Mouse (Mus musculus): ENCODE results near the gene Larp4. TPM values are rescaled to one million over a fixed set of nuclear protein-coding genes. Genes with fewer than 3 reads are reported as not detected.
"Not testable (repeated sequence)": the region's sequence is repeated elsewhere in the genome, so short reads cannot be mapped to it uniquely, and the experiment has no call there.

The Larp4 gene
- polyA plus RNA-seq (2017; shearing (Covaris generic)), result 10 to 100 TPM; 40.2 to 43.1 (median 41.0) TPM

DNA sequence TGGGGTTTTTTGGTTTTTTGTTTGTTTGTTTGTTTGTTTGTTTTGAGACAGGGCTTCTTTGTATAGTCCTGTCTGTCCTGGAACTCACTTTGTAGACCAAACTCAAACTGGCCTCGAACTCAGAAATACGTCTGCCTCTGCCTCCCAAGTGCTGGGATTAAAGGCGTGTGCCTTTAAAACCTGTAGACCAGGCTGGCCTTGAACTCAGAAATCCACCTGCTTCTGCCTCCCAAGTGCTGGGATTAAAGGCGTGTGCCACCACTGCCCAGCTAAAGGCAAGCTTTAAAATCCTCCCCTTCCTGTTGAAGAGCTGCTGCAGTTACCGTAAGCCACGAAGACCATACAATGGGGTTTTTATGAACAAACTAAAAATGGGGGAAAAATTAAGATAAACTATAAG lies at the start of gene Larp4:
Gene Larp4, plus strand, starts transcription at position 301 of the 400 bp plus-strand sequence.
- not testable (repeated sequence) for ATAC-seq

DNA sequence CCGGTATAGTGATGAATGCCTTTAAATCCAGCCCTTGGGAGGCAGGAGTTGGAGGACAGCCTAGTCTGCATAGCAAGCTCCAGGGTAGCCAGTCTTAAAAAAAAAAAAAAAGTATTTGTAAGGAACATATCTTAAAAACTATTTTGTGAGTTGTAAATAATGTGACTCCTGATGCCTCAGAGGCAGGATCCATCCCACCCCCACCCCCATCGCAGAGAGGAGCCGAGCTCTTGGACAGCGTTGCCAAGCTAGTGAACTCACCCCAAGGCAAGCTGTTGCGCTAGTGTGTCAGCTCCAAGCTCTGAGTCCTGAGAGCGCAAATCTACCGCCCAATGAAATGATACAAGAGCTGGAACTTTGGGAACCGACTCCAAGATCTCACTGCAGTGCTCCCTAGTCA lies 38.6 kb upstream of the Larp4 start:
- no peak for ATAC-seq

DNA sequence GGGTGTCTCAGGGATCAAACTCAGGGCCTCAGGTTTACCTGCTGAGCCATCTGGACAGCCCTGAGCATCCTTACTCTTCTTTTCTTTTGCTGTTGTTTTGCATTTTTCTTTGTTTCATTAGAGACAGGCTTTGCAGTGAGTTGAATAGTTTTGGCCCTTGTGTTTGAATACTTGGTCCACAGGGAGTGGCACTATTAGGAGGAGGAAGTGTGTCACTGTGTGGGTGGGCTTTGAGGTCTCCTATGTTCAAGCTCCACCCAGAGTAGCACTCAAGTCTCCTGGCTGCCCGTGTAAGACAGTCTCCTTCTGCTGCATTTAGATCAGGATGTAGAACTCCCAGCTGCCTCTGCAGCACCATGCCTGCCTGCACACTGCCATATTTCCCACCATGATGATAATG lies 35.4 kb upstream of the Larp4 start:
- no peak for ATAC-seq

DNA sequence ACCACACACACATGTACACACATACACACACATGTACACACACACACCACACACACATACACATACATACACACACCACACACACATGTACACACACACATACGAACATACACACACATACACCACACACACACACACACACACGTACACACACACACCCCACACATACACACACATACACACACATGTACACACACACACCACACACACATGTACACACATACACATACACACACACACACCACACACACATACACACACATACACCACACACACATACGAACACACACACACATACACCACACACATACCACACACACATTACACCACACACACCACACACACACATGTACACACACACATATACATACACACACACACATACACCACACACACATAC lies 33.2 kb upstream of the Larp4 start:
- ATAC-seq, result no peak

DNA sequence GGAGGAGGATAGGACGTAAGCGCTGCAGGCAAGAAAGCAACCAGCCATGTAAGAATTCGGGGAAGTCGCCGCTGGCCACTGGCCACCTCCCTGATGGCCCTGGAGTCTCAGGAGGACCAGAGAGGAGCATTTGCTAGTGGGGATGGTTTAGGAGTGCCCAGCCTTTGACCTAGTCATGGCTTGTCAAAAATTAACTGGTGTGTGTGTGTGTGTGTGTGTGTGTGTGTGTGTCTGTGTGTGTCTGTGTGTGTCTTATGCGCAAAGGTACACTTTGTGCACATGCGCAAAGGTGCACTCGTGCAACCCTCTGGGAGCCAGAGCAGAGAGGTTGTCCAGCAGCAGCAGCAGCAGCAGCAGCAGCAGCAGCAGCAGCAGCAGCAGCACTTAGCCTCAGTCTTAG lies 32.0 kb upstream of the Larp4 start:
- ATAC-seq, result no peak

DNA sequence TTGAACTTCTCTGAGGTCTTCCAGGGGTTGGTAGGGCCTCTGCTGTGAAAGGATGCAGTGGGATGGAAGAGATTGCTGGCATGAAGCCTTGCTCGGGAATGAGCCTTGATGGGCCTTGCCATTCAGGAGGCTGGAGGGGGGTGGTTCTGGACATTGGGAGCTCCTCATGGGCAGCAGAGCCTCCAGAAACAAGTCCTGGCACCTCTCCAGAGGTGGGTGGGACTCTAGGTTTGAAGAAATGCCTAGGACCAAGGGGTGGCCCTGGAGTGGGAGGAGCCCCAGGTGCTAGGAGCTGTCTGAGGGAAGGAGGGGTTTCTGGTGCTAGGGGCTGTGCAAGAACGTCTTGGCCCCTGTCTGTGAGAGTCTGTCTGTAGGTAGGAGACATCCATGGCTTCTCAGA lies 29.4 kb upstream of the Larp4 start:
- ATAC-seq, result no peak

DNA sequence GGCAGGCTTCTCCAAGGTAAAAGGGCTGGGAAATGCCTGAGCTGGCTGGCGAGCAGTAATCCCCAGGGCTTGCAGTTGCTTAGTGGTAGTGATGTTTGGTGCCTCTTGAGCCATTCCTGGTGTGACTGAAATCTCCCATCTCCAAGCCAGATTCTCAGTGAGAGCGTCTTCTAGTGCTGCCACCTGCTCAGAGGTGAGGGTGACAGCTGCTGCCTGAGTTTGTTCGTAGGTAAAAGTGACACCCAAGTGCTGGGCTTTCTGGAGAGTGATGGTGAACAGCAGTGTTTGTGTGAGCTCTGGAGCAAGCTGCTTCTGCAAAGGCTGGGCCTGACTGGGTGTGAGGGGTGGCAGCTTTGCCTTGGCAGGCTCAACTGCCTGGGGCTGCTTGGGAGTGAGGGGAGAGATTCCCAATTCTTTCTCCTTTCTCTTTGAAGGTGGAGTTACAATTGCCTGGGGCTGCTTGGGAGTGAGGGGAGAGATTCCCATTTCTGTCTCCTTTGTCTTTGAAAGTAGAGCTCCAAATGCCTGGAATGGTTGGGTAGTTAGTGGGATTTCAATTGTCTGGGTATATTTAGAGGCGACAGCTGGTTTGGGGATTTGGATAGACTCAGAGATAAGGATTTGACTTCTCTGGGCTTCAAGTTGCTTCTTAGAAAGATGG lies 28.8 kb upstream of the Larp4 start:
- no peak for ATAC-seq

DNA sequence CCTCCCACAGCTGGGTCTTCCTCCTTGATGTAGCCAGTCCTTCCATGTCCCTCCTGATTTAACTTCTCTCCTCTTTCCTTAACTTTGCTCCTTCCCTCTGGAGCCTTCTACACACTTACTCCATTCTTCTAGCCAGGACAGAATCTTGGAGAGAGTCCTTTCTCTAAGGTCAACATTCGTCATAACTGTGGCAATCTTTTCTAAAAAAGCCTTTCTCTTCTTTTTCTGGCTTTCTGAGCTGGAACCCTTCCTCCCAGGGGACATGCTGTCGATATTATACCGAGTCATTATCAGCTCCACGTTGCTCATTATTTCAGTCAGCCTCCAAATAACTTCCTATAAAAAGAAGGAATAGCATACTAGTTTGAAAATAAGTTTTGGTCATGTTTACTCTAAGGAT lies 14.5 kb upstream of the Larp4 start:
- ATAC-seq, result no peak

DNA sequence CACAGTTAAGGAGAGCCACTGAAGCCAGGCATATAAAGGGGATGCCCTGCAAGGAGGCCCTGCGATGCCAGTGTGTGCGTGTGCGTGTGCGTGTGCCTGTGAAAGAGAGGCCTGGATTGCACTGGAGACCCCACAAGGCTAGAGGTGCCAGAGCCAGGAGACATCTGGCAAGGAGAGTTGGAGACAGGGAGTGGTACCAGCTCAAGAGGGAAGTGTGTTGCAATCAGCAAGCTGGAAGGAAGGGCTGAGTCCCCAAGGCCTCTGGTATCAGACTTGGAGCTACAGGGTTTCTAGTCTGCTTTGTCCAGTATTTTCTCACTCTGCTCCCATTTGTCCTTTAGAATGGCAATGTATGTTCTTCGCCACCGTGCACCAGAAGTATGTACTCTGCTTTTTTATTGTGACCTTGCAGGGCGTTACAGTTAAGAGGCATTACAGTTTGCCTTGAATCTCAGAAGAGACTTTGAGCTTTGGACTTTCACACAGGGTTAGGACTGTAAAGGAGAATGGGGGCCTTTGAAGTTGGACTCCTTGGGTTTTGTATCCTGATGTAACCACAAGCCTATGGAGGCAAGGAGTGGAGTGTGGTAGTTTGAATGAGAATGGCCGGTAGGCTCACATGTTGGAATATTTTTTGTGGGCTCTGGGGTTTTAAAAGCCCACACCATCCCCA lies 4.6 kb upstream of the Larp4 start:
- no peak for ATAC-seq

DNA sequence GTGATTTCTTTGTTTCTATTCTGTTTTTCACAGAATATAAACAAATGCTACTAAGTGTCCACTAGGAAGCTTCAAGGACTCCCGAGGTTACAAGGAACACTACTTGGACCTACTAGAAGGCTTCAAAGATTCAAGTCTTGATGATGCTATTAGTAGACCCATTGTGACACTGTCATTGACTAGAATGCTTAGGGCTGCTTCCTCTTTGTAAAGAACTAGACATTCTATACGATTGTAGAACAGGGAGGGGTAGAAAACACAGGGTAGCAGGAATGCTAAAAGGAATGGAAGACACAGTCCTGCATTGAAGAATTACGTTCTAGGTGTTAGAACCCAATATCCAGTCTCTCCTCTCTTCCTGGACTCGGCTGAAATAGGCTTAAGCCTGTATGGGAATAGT lies 2.9 kb upstream of the Larp4 start, which contains the start of gene Fam186a:
Gene Fam186a, minus strand, starts transcription at position 101 of the 400 bp plus-strand sequence.
- no peak for ATAC-seq

DNA sequence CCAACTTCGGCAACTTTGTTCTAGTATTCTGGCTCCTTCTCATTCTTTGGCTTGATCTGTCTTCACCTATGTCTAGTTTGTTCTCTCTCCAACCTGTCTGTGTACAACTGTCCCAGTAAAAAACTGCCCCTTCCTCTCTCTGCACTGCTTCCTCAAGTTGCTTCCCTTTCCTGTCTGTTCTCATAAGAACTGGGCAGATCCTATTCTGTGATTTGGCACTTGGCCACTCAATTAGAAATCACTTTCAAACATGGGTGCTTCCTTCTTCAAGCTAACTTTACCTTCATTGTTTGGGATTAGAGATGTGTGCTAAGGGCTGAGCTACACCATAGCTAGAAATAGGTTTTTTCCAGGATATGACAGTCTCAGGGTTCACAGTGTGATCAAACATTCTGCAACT lies 741 bp downstream of the Larp4 start:
- no peak for ATAC-seq

DNA sequence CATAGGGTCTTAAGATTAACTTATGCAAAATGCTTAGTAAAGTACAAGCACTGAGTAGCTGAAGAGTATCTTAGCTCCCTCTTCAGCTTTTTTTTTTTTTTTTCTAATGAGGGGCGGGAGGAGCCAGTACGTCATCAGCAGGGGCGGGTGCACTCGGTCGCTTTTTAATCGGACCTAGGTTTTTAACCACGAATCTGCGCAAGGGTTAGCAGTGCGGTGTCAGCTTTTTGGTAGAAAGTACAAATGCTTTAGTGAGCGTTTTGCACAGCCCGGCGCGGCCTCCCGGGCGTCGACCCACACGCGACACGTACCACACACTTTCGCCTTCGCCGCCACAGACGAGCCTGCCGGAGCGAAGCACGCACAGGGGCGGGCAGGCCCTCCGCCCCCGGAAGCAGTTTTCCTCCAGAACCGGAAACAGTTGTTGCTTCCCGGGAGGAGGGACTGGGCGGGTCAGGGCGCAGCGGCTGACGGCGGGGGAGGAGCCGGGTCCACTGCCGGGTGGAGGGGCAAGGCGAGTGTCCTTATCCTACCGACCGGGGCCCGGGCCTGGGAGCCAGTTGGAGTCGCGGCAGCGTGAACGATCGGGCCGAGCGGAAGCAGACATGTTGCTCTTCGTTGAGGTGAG lies 2.6 kb downstream of the Larp4 start:
- ATAC-seq, result peak; percentile 90

DNA sequence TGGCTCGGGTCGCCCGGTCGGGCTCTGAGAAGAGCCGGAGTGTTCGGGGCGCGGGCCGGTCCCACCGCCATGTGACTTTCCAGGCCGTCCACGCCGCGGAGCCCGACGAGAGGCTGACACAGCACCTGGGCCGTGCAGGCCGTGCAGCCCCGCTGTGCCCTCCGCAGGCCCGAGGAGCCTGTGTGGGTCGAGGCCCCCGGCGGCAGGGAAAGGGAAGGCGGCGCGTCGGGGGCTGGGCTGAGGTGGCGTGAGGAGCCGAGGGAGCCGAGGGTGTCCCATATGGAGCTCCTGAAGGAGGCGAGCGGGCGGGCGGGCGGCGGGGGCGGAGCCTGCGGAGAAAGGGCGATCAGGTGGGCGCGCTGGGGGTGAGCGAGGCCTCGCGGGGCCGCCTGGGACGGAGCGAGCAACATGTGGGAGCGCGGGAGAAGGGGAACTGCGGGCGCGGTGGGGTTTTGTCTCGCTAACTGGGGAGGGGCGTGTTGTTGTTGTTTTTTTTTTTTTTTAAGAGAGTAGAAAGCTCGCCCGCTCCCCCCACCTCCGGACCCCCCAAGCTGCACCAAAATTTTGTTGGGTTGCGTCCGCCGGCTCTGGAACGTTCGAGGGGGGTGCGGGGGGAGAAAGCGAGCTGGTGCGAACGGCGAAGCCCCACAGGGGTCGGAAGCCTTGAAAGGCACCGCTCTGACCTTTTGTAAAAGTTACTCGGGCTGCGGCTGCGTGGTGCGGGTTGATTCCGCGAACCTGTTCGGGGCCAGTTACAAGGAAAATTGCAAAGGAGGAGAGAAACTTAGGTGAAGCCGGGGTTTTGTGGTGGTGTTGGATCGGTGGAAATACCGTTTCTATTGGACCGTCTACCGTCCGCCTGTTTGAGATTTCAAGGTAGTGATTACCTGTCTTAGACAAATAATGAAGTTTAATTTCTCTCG lies 3.4 kb downstream of the Larp4 start:
- ATAC-seq, result peak; percentile 39

DNA sequence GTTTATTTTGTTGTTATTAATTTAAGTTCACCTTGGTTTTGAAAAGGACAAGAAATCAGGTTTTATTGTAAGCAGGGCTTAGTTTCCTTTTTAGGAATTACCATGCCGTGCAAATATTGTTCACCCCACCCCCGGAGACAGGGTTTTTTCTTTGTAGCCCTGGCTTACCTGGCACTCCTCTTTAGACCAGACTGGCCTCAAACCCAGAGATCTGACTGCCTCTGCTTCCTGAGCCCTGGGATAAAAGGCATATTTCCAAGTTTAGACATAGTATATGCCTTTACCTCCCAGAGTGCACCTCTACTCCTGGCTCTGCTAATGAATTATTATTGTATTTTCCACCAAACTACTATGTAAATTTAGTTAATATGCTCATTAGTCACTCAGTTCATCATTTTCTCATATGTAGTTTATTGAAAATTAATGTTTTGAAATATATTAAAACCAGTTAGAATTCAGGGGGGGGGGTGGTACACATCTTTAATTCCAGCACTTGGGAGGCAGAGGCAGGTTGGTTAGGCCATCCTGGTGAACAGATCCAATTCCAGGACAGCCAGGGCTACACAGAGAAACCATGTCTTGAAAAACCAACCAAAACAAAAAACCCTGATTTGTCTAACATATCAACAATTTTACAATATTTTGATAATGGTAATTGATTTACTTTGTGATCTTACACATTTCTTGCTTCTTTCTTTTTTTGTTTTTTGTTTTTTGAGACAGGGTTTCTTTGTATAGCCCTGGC lies 4.8 kb downstream of the Larp4 start:
- ATAC-seq, result no peak

DNA sequence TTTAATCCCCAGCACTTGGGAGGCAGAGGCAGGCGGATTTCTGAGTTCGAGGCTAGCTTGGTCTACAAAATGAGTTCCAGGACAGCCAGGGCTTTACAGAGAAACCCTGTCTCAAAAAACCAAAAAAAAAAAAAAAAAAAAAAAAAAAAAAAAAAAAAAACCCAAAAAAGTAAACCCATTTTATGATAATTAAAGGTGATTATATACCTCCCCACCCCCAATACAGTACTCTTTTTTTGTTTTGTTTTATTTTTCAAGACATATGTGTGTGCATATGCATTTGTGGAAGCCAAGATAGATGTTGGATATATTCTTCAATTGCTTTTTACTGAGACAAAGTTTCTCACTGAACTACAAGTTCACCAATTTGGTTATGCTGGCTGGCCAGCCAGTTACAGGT lies 6.3 kb downstream of the Larp4 start:
- not testable (repeated sequence) for ATAC-seq

DNA sequence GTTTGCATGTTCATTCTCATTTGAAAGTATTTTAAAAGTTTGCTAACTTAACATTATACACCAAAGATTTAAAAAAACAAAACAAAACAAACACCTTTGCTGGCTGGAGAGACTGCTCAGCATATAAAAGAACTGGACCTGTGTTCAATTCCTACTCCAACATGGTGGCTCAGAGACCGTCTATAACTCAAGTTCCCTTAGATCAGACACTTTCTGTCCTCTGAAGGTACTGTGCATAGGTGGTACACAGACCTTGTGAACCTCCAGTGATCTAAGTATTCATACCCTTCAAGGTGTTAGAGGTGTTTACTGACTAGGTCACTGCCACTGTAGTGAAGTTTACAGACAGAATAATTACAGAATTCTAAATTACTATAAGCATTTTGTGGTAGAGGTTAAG lies 9.4 kb downstream of the Larp4 start:
- ATAC-seq, result no peak

DNA sequence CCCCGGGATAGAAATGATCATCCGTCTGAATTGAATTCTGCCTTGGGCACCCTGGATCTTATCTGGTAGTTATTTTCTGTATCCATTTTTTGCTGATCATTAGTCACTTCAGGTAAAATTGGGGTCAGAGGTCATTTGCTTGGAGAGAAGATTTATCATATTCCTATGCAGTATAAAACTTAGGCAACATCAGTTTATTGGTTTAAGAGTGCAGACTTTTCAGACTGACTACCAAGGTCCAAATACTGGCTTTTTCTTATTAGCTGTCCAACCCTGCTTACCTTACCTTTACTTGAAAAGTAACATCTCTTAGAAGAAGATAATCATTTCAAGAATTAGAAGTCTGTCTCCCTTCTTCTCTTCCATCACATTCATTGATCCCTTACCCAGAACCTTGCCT lies 9.8 kb downstream of the Larp4 start:
- no peak for ATAC-seq

DNA sequence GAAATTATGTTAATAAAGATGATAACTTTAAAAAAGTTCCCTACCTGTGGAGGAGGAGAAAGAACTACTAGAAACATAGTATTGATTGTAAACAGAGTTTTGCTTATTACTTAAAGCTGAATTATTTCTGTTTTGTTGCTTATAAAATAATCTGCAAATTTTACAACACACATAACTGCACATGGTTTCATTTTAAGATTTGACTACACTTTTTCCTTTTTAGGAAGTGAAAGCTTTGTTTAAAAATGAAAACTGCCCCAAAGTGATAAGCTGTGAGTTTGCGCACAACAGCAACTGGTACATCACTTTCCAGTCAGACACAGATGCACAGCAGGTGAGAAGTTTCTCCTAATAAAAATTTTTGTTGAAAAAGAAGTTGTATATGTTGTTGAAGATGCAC lies 23.2 kb downstream of the Larp4 start:
- ATAC-seq, result no peak

DNA sequence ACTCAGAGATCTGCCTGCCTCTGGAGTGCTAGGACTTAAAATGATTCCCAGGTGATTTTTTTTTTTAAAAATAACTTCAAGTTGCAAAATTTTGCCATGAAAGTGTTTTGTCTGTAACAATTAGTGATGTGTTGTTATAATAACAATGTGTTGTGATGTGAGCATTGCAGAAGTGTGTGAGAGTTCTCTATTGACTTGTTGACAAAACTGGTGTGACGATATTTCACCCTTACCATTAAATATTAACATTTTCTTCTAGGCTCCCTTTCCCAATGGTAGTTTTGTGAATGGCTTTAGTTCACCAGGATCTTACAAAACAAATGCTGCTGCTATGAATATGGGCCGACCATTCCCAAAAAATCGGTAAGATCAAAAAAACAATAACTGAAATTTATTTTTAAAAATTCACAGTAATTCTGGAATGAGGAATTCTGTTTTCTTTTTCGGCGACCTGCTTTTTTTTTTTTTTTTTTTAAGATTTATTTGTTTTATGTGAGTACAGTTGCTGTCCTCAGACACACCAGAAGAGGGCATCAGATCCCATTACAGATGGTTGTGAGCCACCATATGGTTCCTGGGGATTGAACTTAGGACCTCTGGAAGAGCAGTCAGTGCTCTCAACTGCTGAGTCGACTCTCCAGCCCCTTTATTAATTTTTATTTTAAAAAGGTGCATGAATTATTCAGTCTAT lies 27.4 kb downstream of the Larp4 start:
- no peak for ATAC-seq

DNA sequence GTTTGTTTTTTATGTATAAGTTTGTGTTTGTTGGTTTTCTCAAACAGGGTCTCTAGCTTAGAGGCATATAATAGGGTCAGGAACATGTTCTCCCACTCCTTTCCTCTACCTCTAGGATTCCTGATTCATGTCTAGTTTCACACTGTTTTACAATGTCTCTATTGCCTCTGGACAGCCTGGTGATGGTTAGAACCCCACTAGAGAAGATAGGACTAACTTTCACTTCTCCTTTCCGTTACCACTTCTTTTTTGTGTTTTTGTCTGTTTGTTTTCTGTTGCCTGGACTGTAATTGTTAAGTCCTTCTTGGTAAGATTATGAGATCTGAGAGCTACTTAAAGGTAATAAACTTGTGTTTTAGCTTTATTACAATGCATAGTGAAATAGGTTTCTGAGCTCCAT lies 29.5 kb downstream of the Larp4 start:
- no peak for ATAC-seq

DNA sequence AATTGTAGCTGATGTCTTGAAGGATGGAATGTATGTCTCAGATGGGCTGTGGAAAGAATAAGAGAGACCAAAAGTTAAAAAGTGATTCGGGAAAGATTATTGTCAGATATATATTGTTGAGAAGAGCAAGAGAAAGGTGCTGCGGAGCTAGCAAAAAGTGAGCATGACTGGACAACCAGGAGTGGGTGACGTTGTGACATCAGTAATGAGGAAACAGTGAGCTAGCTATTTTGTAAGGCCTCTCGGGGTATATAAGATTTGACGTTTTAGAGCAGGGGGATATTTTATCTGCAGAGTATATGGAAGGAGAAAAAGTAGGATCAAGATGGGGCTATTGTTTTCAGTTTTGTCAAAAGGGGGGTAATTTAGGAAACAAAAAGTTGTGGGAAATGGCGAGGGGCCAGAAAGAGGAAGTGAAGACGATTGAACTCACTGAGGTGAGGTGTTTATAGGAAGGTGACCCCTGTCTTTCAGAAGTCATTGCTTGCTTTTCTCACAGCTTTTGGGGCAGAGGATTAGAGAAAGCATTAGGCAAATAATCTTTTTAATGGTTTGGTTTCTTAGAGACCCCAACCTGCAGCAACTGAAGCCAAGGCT lies 34.9 kb downstream of the Larp4 start:
- ATAC-seq, result no peak
